Mouse (Mus musculus): ENCODE data around the gene Gnai1.
"Not testable (repeated sequence)": the region's sequence is repeated elsewhere in the genome, so short reads cannot be mapped to it uniquely, and the experiment has no call there.

Gnai1 gene

GRCm38 (mm10) chr5:18360281-18360819, at the start of gene Gnai1:
Gene Gnai1 (minus strand): TSS chr5:18360355.
- DNase-seq (ENCODE audit: low spot score), result peak; percentile 60

GRCm38 (mm10) chr5:18367864-18368263, 7.7 kb upstream of the Gnai1 start:
- no peak for DNase-seq (ENCODE audit: low spot score)

- no peak for DNase-seq (ENCODE audit: low spot score)
These were observed 5.3 kb upstream of the Gnai1 start for GRCm38 (mm10) chr5:18365460-18365859.

GRCm38 (mm10) chr5:18360956-18361355, 801 bp upstream of the Gnai1 start:
- no peak for DNase-seq (ENCODE audit: low spot score)

GRCm38 (mm10) chr5:18359376-18360280, 527 bp downstream of the Gnai1 start:
- DNase-seq (ENCODE audit: low spot score), result peak; percentile 28

GRCm38 (mm10) chr5:18358778-18359177, 1.4 kb downstream of the Gnai1 start:
- DNase-seq (ENCODE audit: low spot score), result no peak

- no peak for DNase-seq (ENCODE audit: low spot score)
These were observed 2.0 kb downstream of the Gnai1 start for GRCm38 (mm10) chr5:18358191-18358590.

- no peak for DNase-seq (ENCODE audit: low spot score)
These were observed 12.9 kb downstream of the Gnai1 start for GRCm38 (mm10) chr5:18347297-18347696.

GRCm38 (mm10) chr5:18343455-18344142, 16.6 kb downstream of the Gnai1 start:
- DNase-seq (ENCODE audit: low spot score), result no peak

GRCm38 (mm10) chr5:18342765-18343454, 17.2 kb downstream of the Gnai1 start:
- DNase-seq (ENCODE audit: low spot score), result no peak

- not testable (repeated sequence) for DNase-seq (ENCODE audit: low spot score)
These were observed 18.3 kb downstream of the Gnai1 start for GRCm38 (mm10) chr5:18341876-18342275.

- DNase-seq (ENCODE audit: low spot score), result no peak
These were observed 27.9 kb downstream of the Gnai1 start for GRCm38 (mm10) chr5:18332256-18332655.

GRCm38 (mm10) chr5:18330726-18331125, 29.4 kb downstream of the Gnai1 start:
- DNase-seq (ENCODE audit: low spot score), result no peak

GRCm38 (mm10) chr5:18326159-18326558, 34.0 kb downstream of the Gnai1 start:
- DNase-seq (ENCODE audit: low spot score), result no peak

- no peak for DNase-seq (ENCODE audit: low spot score)
These were observed 36.6 kb downstream of the Gnai1 start for GRCm38 (mm10) chr5:18323534-18323933.

GRCm38 (mm10) chr5:18321661-18322060, 38.5 kb downstream of the Gnai1 start:
- DNase-seq (ENCODE audit: low spot score), result no peak

GRCm38 (mm10) chr5:18318846-18319245, 41.3 kb downstream of the Gnai1 start:
- DNase-seq (ENCODE audit: low spot score), result no peak

GRCm38 (mm10) chr5:18307229-18307804, 52.8 kb downstream of the Gnai1 start:
- DNase-seq (ENCODE audit: low spot score), result no peak

- DNase-seq (ENCODE audit: low spot score), result no peak
These were observed 63.6 kb downstream of the Gnai1 start for GRCm38 (mm10) chr5:18296584-18296983.

- no peak for DNase-seq (ENCODE audit: low spot score)
These were observed 67.4 kb downstream of the Gnai1 start for GRCm38 (mm10) chr5:18292744-18293143.

- DNase-seq (ENCODE audit: low spot score), result no peak
These were observed 70.6 kb downstream of the Gnai1 start for GRCm38 (mm10) chr5:18289530-18289929.

GRCm38 (mm10) chr5:18288694-18289093, 71.5 kb downstream of the Gnai1 start:
- no peak for DNase-seq (ENCODE audit: low spot score)

All from ovary, postnatal 10 days (tissue).